Mouse (Mus musculus): ENCODE data around the gene Stx4a. TPM values are rescaled to one million over a fixed set of nuclear protein-coding genes. Genes with fewer than 3 reads are reported as not detected.

Gene Stx4a
- polyA plus RNA-seq, 1 experiment from 2014 or later: 41.3 TPM

- H3K9ac ChIP-seq (replicated peaks; ENCODE audit: low read depth): no peak overlapping the region
- H3K4me3 ChIP-seq (ENCODE audit: low read depth, low read length): no peak overlapping the region
- TF ChIP-seq EP300 (IDR thresholded peaks at IDR 0.05): no peak
- TF ChIP-seq CTCF (IDR thresholded peaks at IDR 0.05): no peak
- no peaks in the 10 kb centered on the region for H3K9me3 ChIP-seq (ENCODE audit: low read length)
- ATAC-seq: no peak
- no peak for DNase-seq (ENCODE audit: low spot score)
- no peak overlapping the region for H3K4me2 ChIP-seq (replicated peaks; ENCODE audit: low read depth, low read length)
- no peaks in the 10 kb centered on the region for H3K36me3 ChIP-seq (ENCODE audit: insufficient read depth, low read length)
- H3K4me1 ChIP-seq (ENCODE audit: insufficient read depth, low read depth, low read length): no peaks in the 10 kb centered on the region
- H3K27me3 ChIP-seq (replicated peaks; ENCODE audit: insufficient read depth, low read length): no peaks in the 10 kb centered on the region
- H3K27ac ChIP-seq (ENCODE audit: low read length): no peak overlapping the region
- WGBS: 80% methylated on average over 5 of the region's 5 CpGs
Observed at GRCm38 (mm10) chr7:127817776-127818175, 6.3 kb upstream of the Stx4a start.

- no peaks in the 10 kb centered on the region for H3K9me3 ChIP-seq (ENCODE audit: low read length)
- no peak for DNase-seq (ENCODE audit: low spot score)
- H3K4me3 ChIP-seq (ENCODE audit: low read depth, low read length): no peak overlapping the region
- no peak overlapping the region for H3K4me2 ChIP-seq (replicated peaks; ENCODE audit: low read depth, low read length)
- H3K27me3 ChIP-seq (replicated peaks; ENCODE audit: insufficient read depth, low read length): no peaks in the 10 kb centered on the region
- H3K27ac ChIP-seq (ENCODE audit: low read length): no peak overlapping the region
- WGBS: 39% methylated on average over 13 of the region's 13 CpGs
- 0 out of 2 replicates have a peak, but pooled peaks have one; percentile 33 for ATAC-seq
- no peak overlapping the region for H3K9ac ChIP-seq (replicated peaks; ENCODE audit: low read depth)
- no peaks in the 10 kb centered on the region for H3K4me1 ChIP-seq (ENCODE audit: insufficient read depth, low read depth, low read length)
- H3K36me3 ChIP-seq (ENCODE audit: insufficient read depth, low read length): no peaks in the 10 kb centered on the region
- TF ChIP-seq CTCF (IDR thresholded peaks at IDR 0.05): no peak
- no peak for TF ChIP-seq EP300 (IDR thresholded peaks at IDR 0.05)
Observed at GRCm38 (mm10) chr7:127820836-127821509, 3.1 kb upstream of the Stx4a start.

- H3K27me3 ChIP-seq (replicated peaks; ENCODE audit: insufficient read depth, low read length): no peaks in the 10 kb centered on the region
- no peak overlapping the region for H3K4me3 ChIP-seq (ENCODE audit: low read depth, low read length)
- no peak for DNase-seq (ENCODE audit: low spot score)
- no peak for ATAC-seq
- no peaks in the 10 kb centered on the region for H3K9me3 ChIP-seq (ENCODE audit: low read length)
- H3K9ac ChIP-seq (replicated peaks; ENCODE audit: low read depth): no peak overlapping the region
- no peak overlapping the region for H3K4me2 ChIP-seq (replicated peaks; ENCODE audit: low read depth, low read length)
- no peaks in the 10 kb centered on the region for H3K36me3 ChIP-seq (ENCODE audit: insufficient read depth, low read length)
- TF ChIP-seq EP300 (IDR thresholded peaks at IDR 0.05) (no peak), CTCF (IDR thresholded peaks at IDR 0.05) (no peak)
- H3K4me1 ChIP-seq (ENCODE audit: insufficient read depth, low read depth, low read length): no peaks in the 10 kb centered on the region
- no peak overlapping the region for H3K27ac ChIP-seq (ENCODE audit: low read length)
- WGBS: 78% methylated on average over 3 of the region's 3 CpGs
Observed at GRCm38 (mm10) chr7:127822494-127822893, 1.6 kb upstream of the Stx4a start.

- Histone ChIP-seq H3K9ac (replicated peaks; ENCODE audit: low read depth) (no peak overlapping the region), H3K4me3 (ENCODE audit: low read depth, low read length) (peak overlapping the region; percentile 27; the same call in 1 of the 2 replicates), H3K9me3 (ENCODE audit: low read length) (no peaks in the 10 kb centered on the region), H3K4me2 (replicated peaks; ENCODE audit: low read depth, low read length) (peak overlapping the region; percentile 59), H3K4me1 (ENCODE audit: insufficient read depth, low read depth, low read length) (no peaks in the 10 kb centered on the region), H3K36me3 (ENCODE audit: insufficient read depth, low read length) (no peaks in the 10 kb centered on the region), H3K27ac (ENCODE audit: low read length) (no peak overlapping the region), H3K27me3 (replicated peaks; ENCODE audit: insufficient read depth, low read length) (no peaks in the 10 kb centered on the region)
- ATAC-seq: peak; percentile 10; the same call in 1 of the 2 replicates
- 55% methylated on average over 6 of the region's 11 CpGs for WGBS
- no peak for DNase-seq (ENCODE audit: low spot score)
- no peak for TF ChIP-seq EP300 (IDR thresholded peaks at IDR 0.05)
- TF ChIP-seq CTCF (IDR thresholded peaks at IDR 0.05): peak; percentile 40; the same call in 1 of the 2 replicates
Observed at GRCm38 (mm10) chr7:127823236-127824171, 590 bp upstream of the Stx4a start.

GRCm38 (mm10) chr7:127835550-127835949 lies 11.5 kb downstream of the Stx4a start:
- Histone ChIP-seq H3K27me3 (replicated peaks; ENCODE audit: insufficient read depth, low read length) (no peaks in the 10 kb centered on the region), H3K4me3 (ENCODE audit: low read depth, low read length) (no peak overlapping the region), H3K36me3 (ENCODE audit: insufficient read depth, low read length) (no peaks in the 10 kb centered on the region), H3K27ac (ENCODE audit: low read length) (no peak overlapping the region), H3K9ac (replicated peaks; ENCODE audit: low read depth) (no peak overlapping the region), H3K9me3 (ENCODE audit: low read length) (no peaks in the 10 kb centered on the region), H3K4me1 (ENCODE audit: insufficient read depth, low read depth, low read length) (no peaks in the 10 kb centered on the region), H3K4me2 (replicated peaks; ENCODE audit: low read depth, low read length) (no peak overlapping the region)
- TF ChIP-seq CTCF (IDR thresholded peaks at IDR 0.05) (no peak), EP300 (IDR thresholded peaks at IDR 0.05) (no peak)
- WGBS: 82% methylated on average over 2 of the region's 2 CpGs
- ATAC-seq (no peak), DNase-seq (ENCODE audit: low spot score) (no peak)

- H3K9ac ChIP-seq (replicated peaks; ENCODE audit: low read depth): no peak overlapping the region
- no peak overlapping the region for H3K4me3 ChIP-seq (ENCODE audit: low read depth, low read length)
- no peak overlapping the region for H3K4me2 ChIP-seq (replicated peaks; ENCODE audit: low read depth, low read length)
- H3K4me1 ChIP-seq (ENCODE audit: insufficient read depth, low read depth, low read length): no peaks in the 10 kb centered on the region; the same call in 1 of the 2 replicates
- ATAC-seq (no peak), DNase-seq (ENCODE audit: low spot score) (no peak)
- WGBS: 88% methylated on average over 5 of the region's 5 CpGs
- H3K36me3 ChIP-seq (ENCODE audit: insufficient read depth, low read length): no peaks in the 10 kb centered on the region
- no peak overlapping the region for H3K27ac ChIP-seq (ENCODE audit: low read length)
- H3K27me3 ChIP-seq (replicated peaks; ENCODE audit: insufficient read depth, low read length): no peaks in the 10 kb centered on the region
- TF ChIP-seq EP300 (IDR thresholded peaks at IDR 0.05) (no peak), CTCF (IDR thresholded peaks at IDR 0.05) (no peak)
- no peaks in the 10 kb centered on the region for H3K9me3 ChIP-seq (ENCODE audit: low read length)
Observed at GRCm38 (mm10) chr7:127837473-127837872, 13.4 kb downstream of the Stx4a start.
